Mouse (Mus musculus): ENCODE results near the gene Pde6c.

- peak; percentile 65 for TF ChIP-seq POLR2A (IDR thresholded peaks at IDR 0.05; ENCODE audit: control insufficient read depth, low read depth, low read length)
- TF ChIP-seq CTCF (IDR thresholded peaks at IDR 0.05; ENCODE audit: control insufficient read depth, insufficient read depth, insufficient replicate concordance, low read depth, low read length), result 0 out of 2 replicates have a peak, but pooled peaks have one; percentile 11
These were observed 91.5 kb downstream of the Pde6c start, which contains the start of gene Fra10ac1 for GRCm38 (mm10) chr19:38223905-38224684.

All from testis, adult 2 months (tissue).